Mouse (Mus musculus) ES-Bruce4 (cell line): ENCODE results near the gene Rab22a. TPM values are rescaled to one million over a fixed set of nuclear protein-coding genes. Genes with fewer than 3 reads are reported as not detected.

Source experiments
- H3K27ac ChIP-seq: 2 replicates; pipeline ENCODE4 v1.5.1; 2012; ENCODE audit warnings: low read length, inconsistent platforms; ENCODE audit not compliant: insufficient read depth
- H3K27me3 ChIP-seq: 2 replicates; pipeline ENCODE4 v1.6.1; 2012; ENCODE audit warnings: mild to moderate bottlenecking, low read length, inconsistent platforms; ENCODE audit not compliant: control insufficient read depth, poor library complexity, insufficient read depth, severe bottlenecking
- H3K36me3 ChIP-seq: 2 replicates; pipeline ENCODE4 v1.6.1; 2012; ENCODE audit warnings: inconsistent platforms, mild to moderate bottlenecking, low read length, moderate library complexity; ENCODE audit not compliant: control insufficient read depth, poor library complexity, insufficient read depth, severe bottlenecking
- H3K4me1 ChIP-seq: one replicate; pipeline ENCODE4 v1.8.1; 2011; ENCODE audit warnings: low read length; ENCODE audit not compliant: control insufficient read depth, insufficient read depth
- H3K4me3 ChIP-seq: 2 replicates; pipeline ENCODE4 v1.5.1; 2011; ENCODE audit warnings: low read depth, mild to moderate bottlenecking, low read length
- H3K9ac ChIP-seq: 2 replicates; pipeline ENCODE4 v1.6.1; 2012; ENCODE audit warnings: low read depth, mild to moderate bottlenecking, inconsistent platforms; ENCODE audit not compliant: poor library complexity, severe bottlenecking
- H3K9me3 ChIP-seq: replicated peaks from 2 replicates; pipeline ENCODE4 v1.6.1; 2012; ENCODE audit warnings: mild to moderate bottlenecking, low read length, inconsistent platforms; ENCODE audit not compliant: control insufficient read depth, poor library complexity, insufficient read depth, severe bottlenecking
- CTCF ChIP-seq: IDR thresholded peaks from one replicate; pipeline ENCODE4 v1.8.1; 2011; ENCODE audit warnings: low read depth, low read length
- EP300 ChIP-seq: IDR thresholded peaks from 2 replicates; pipeline ENCODE4 v1.6.1; 2011; ENCODE audit warnings: low read depth, low read length; ENCODE audit not compliant: insufficient read depth
- POLR2A ChIP-seq: IDR thresholded peaks from one replicate; pipeline ENCODE4 v1.8.1; 2011; ENCODE audit warnings: low read length; ENCODE audit not compliant: insufficient read depth
- polyA plus RNA-seq: library from polyadenylated mRNA; stranded (reverse); fragments of >200 nt; gene quantifications from 2 replicates; pipeline ENCODE4 v1.2.4, GENCODE M21; 2011; ENCODE audit warnings: low read depth; ENCODE audit not compliant: missing spikeins, insufficient read depth, insufficient read length

Rab22a gene
- polyA plus RNA-seq, 1 experiment, result 27.7 TPM

GRCm38 (mm10) chr2:173689835-173690234 is 30.3 kb downstream of the Rab22a start:
- no peaks in the 10 kb centered on the region for H3K4me1 ChIP-seq
- no peak overlapping the region for H3K27ac ChIP-seq
- no peak overlapping the region for H3K4me3 ChIP-seq
- H3K36me3 ChIP-seq, result peaks cover under 1% of the 10 kb centered on the region
- no peaks in the 10 kb centered on the region for H3K9me3 ChIP-seq
- H3K9ac ChIP-seq, result no peak overlapping the region
- TF ChIP-seq POLR2A (no peak), CTCF (no peak), EP300 (no peak)
- H3K27me3 ChIP-seq, result no peaks in the 10 kb centered on the region

GRCm38 (mm10) chr2:173691748-173692147 is 32.2 kb downstream of the Rab22a start:
- no peaks in the 10 kb centered on the region for H3K4me1 ChIP-seq
- H3K27me3 ChIP-seq, result no peaks in the 10 kb centered on the region
- no peak overlapping the region for H3K9ac ChIP-seq
- H3K36me3 ChIP-seq, result peaks cover 15% of the 10 kb centered on the region
- no peaks in the 10 kb centered on the region for H3K9me3 ChIP-seq
- H3K27ac ChIP-seq, result no peak overlapping the region
- no peak overlapping the region for H3K4me3 ChIP-seq
- TF ChIP-seq EP300 (no peak), CTCF (no peak), POLR2A (no peak)

DNA sequence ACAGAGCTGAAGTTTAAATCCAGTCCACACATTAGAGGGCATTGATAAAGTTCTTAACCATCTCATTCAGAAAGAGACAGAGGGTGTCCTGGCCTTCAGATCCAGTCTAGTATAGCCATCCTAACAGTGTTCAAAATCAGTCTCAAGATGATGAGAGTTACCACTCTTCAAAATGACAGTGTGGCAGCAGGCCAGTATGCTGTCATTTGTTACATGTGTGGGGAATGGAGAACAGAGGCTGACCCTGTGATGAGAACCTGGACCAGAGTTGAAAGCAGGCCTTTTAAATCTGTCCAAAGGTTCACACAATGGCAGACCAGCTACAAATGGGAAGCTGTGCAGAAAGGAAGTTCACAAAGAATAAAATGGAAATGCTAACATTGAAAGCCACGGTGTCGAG is 33.1 kb downstream of the Rab22a start:
- H3K9ac ChIP-seq, result no peak overlapping the region
- H3K27ac ChIP-seq, result no peak overlapping the region
- no peak overlapping the region for H3K4me3 ChIP-seq
- TF ChIP-seq POLR2A, result no peak
- no peak for TF ChIP-seq CTCF
- no peak for TF ChIP-seq EP300
- H3K36me3 ChIP-seq, result peaks cover 16% of the 10 kb centered on the region
- no peaks in the 10 kb centered on the region for H3K4me1 ChIP-seq
- H3K27me3 ChIP-seq, result no peaks in the 10 kb centered on the region
- H3K9me3 ChIP-seq, result no peaks in the 10 kb centered on the region

DNA sequence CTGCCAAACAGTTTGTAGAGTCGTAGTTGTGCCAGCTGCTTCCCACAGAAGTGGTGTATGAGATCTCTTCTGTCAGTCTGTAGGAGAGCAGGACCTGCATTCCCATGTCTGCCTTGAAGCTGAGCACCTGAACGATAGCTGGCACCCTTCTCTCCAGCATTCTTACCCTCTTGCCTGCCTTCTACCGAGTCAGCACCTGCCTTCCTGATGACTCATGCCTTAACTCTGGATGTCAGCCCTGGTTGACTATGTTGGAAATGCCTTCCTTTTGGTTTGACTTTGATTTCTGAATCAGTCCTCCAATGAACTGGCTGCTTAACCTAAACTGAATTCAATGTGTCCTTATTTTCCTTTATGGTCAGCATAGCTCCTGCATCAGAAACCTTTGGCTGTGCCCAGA is 39.3 kb downstream of the Rab22a start:
- Histone ChIP-seq H3K27ac (no peak overlapping the region), H3K9ac (no peak overlapping the region), H3K4me3 (no peak overlapping the region), H3K4me1 (no peaks in the 10 kb centered on the region), H3K36me3 (peaks cover 21% of the 10 kb centered on the region), H3K27me3 (no peaks in the 10 kb centered on the region), H3K9me3 (no peaks in the 10 kb centered on the region)
- TF ChIP-seq POLR2A, result no peak
- no peak for TF ChIP-seq EP300
- TF ChIP-seq CTCF, result no peak

DNA sequence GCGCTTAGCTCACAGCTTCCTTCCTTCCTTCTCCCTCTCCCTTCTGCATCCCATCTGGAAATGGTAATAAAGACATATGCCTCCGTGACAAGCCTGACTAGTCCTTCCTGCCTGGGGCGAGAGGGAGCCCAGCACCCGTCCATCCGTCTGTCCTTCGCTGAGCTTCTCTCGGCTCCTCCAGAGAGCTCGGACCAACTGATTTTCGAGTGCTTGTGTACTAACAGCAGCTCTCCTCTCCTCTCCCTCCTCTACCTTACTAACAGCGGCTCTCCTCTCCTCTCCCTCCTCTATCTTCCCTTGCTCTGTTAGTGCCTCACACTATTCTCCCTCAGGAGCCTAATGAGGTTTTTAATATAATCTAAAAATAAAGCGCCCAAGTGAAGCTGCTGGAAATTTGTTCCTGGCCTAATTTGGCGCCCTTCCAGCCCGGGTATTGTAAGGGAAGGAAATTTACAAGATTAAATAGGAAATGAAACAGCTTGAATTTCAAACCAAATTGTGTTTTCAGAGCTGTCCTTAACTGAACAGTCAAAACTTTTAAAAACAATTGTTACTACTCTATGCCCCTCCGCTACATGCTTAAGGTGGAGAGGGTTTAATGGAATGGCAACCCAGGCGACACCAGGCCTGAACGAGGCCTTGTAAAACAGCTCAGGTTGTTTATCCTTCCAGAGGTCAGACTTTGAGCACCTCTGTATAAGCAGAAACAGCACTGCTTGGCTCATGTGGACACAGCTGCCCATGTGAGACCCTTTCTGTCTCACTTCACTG is 42.7 kb downstream of the Rab22a start:
- Histone ChIP-seq H3K36me3 (peaks cover 5% of the 10 kb centered on the region), H3K4me3 (no peak overlapping the region)

DNA sequence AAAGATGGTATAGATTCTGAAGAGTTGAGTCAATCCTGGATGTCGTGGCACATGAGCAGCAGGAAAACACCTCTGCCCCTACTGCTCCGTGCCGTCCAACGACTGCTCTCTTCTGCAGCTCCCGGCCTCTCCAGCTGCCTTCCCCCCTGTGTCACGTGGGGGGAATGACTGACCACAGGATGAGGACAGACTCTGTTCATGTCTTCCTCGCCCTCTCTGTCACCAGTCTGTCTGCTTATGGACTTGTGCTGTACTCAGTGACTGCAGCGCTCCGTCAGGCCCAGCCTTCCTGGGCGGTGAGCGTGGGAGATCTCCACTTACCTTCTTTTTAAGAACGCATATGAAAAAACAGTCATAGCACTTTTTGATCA is 43.3 kb downstream of the Rab22a start:
- H3K9me3 ChIP-seq, result no peaks in the 10 kb centered on the region
- H3K4me3 ChIP-seq, result no peak overlapping the region
- H3K4me1 ChIP-seq, result no peaks in the 10 kb centered on the region
- no peaks in the 10 kb centered on the region for H3K27me3 ChIP-seq
- no peak for TF ChIP-seq EP300
- no peak for TF ChIP-seq POLR2A
- TF ChIP-seq CTCF, result no peak
- H3K36me3 ChIP-seq, result peaks cover 5% of the 10 kb centered on the region
- no peak overlapping the region for H3K27ac ChIP-seq
- no peak overlapping the region for H3K9ac ChIP-seq

More for the DNA sequence above, 42.7 kb downstream of the Rab22a start:
- no peak overlapping the region for H3K9ac ChIP-seq
- H3K27ac ChIP-seq, result no peak overlapping the region
- no peaks in the 10 kb centered on the region for H3K9me3 ChIP-seq
- H3K4me1 ChIP-seq, result no peaks in the 10 kb centered on the region
- no peaks in the 10 kb centered on the region for H3K27me3 ChIP-seq
- no peak for TF ChIP-seq EP300
- no peak for TF ChIP-seq POLR2A
- TF ChIP-seq CTCF, result no peak
